In genomic region chr11:117245041-117245725, GRCm38 (mm10) we compare ENCODE assay signal across 13 mouse cellular contexts.
"Had no signal": no experiment of that assay in that cellular context is flagged by ENCODE, and none has a peak within 500 bp of the region (broad histone marks: within the 10 kb centered on the region; RNA-seq: fewer than 3 reads in every experiment).

No protein-coding gene starts in this region.

- H3K4me3 ChIP-seq: left cerebral cortex, adult 2 months; limb, embryonic 15.5 days; liver, embryonic 12.5 days; midbrain, embryonic 12.5 days had no signal

- DNase-seq: kidney, adult 8-10 months; kidney, postnatal 10 days; lung, embryonic 14.5 days; lung, postnatal 10 days; lung, postnatal 4 days; right cerebral cortex, postnatal 25 days; thymus, postnatal 14 days had no signal

- H3K36me3 ChIP-seq: liver, embryonic 12.5 days; midbrain, embryonic 12.5 days had no signal

- H3K27ac ChIP-seq: left cerebral cortex, adult 2 months; limb, embryonic 15.5 days; liver, embryonic 12.5 days; midbrain, embryonic 12.5 days; stomach, postnatal 0 days had no signal

- H3K9me3 ChIP-seq: limb, embryonic 15.5 days; liver, embryonic 12.5 days; midbrain, embryonic 12.5 days had no signal

- H3K27me3 ChIP-seq: limb, embryonic 15.5 days; liver, embryonic 12.5 days; midbrain, embryonic 12.5 days had no signal

- ATAC-seq: liver, embryonic 12.5 days; midbrain, embryonic 16.5 days had no signal

- H3K9ac ChIP-seq: limb, embryonic 15.5 days; liver, embryonic 12.5 days; lung, embryonic 14.5 days; midbrain, embryonic 12.5 days had no signal
